Mouse (Mus musculus) WW6 (cell line): ENCODE measurements at regions not wholly inside any gene's neighbourhood (a gene's known extent, or its start where the extent isn't known, plus 50 kb on each side); places are given as distances from the start of the nearest gene placed in this dataset.
A peak's percentile ranks its signal among the peaks of the same experiment; 100 is the strongest.
"Not testable (repeated sequence)": the region's sequence is repeated elsewhere in the genome, so short reads cannot be mapped to it uniquely, and the experiment has no call there.

Experiments used
- DNase-seq: peaks from one replicate; pipeline ENCODE4 v3.0.0-alpha.2; 2013; ENCODE audit warnings: low read depth, low spot score

DNA sequence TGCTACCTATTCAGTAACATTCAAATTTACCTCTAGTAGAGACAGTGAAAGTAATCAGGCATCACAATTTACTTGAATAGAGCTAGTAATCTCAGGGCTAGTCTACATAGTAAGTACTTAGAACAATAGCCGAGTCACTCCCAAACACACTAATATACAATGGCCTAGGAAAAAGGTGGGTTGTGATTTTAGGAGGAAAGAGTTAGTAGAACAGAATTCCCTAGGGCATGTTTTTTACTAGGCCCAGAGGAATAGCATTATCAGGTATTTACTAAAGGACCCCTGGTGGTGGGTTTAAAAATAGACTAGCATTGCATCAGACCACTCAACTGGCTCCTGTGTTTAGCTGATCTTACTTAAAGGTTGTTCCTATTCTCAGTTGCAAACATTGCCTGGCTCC is 535.8 kb downstream of the Mat2b start:
- DNase-seq = not testable (repeated sequence)

DNA sequence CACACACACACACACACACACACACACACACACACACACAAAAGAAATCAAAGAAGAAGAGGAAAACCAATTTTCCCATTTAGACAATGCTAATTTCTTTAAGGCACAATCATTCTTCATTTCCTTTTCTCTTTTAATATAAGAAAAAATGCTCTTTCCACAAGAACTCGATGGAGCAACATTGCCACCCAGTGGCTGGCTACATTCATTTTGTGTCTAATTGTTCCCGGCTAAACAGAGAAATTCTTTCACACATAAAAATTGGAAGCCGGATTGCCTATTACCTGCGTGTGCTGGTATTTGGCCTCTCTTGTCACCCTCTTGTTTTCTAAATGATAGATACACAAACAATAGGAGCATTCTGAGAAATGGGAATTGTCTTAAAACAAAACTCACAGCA is 545.7 kb downstream of the Mat2b start:
- peak; percentile 11 for DNase-seq

DNA sequence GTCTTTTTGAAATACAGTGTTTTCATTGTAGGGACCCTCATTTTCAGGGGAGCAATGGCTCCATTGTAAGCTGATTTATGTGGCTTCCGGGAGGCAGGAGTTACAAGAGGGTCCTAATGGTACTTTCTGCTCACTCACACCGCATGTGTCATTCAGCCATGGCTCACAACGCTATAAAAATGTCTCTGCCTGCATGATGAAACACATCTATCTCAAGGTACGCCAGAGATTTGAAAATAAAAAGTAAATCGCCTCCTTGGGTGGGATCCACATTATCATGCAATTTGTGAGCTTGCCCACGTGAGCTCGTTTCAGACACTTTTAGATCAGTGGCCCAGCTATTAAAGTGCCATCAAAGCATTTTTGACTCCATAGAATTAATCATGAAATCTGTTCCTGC is 557.2 kb downstream of the Mat2b start:
- DNase-seq = no peak

DNA sequence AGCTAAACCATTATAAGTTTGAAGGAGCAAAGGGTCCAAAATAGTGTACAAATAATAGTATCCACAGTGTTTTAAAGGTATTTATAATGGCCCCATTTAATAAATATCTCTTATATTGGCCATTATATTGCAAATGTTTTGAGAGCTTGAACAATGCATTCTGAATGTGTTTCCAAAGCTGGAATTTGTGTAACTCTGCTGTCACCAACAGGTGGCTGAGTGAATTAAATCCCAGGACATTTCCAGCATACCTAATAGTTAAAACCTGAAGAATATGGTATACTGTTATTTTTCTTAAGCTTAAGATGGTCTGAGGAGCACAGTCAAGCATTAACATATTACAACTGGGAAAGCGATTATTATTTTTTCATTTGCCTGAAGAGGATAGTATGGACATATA is 592.4 kb downstream of the Mat2b start:
- DNase-seq = no peak

DNA sequence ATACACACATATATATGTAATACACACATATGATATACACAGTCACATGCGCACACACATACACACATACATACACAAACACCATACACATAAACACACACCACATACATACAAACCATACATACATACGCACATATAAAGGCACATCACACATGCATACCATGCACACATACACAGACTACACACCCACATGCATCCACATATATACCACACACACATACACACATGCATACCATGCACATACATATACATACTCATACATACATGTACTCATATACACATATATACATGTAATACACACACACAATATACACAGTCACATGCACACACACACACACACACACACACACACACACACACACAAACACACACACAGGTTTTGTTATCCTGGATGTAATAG is 620.7 kb downstream of the Mat2b start:
- no peak for DNase-seq

DNA sequence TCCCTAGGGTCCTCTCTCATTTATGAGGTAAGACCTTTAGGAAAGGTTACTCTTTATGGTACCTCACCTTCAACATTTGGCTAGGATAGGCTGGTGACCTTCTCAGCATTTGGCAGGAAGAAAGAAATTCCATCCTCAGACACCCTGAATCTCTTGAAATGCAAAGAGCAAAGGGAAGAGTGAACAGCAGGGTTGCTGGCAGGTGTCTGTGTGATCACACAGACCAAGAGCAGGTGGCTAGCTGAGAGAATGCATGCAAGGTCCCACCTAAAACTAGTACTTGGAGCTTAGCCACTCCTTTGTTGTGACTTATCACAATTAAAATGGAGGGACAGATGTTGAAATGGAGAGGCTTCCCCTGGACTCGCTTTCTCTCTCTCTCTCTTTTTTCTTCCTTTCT is 644.5 kb downstream of the Mat2b start:
- peak; percentile 39 for DNase-seq

DNA sequence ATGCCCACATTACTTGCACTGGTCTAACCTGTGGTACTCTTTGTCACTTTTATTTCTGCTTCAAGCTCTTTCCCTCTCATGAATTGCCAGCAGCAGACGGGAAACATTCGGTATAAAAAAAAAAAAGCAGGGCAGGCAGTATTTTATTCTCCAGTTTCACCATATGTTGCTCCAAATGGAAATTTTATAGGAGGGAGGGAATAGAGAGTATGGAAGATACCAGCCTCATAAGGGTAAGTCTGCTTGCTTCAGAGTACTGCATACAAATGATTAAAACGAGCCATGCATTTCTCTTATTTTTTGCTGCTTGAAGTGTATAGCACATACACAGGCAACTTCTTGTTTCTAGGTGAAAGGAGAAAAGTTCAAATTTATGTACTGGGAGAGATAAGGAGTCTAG is 667.5 kb downstream of the Mat2b start:
- DNase-seq = no peak

DNA sequence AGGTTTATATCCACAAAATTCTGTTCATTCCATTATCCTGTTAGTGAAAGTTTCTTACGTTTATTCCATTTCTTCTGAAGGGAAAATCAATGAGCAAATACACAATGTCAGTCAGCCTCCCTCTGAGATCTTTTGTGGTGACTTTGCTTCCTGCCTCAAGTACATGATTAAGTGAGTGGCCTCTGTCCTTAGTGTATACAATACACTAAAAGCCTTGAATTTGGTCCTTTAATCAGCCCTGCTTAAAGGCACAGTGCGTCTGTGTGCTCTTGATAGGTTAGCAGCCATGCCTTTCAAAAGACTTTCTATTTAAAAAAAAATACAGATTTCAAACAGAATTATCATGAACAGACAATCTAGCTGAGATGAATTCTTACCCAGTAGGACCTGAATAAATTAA is 695.5 kb downstream of the Mat2b start:
- DNase-seq = no peak

DNA sequence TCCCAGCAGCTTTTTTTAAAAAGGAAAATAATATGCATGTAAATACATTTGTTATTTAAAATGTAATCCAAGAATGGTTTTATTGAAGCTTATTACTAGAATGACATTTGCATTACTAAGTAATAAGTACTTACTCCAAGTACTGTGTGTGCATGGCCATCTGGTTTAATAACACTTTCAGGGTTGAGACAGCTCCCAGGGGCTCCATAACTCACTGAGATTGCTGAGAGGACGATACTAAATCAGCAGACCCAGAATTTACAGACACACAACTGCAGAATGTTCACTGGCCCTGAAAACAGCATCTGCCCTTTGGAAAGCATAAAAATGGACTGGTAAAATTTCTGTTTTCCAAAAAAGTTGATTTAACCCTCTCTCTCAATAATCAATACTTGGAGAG is 696.4 kb downstream of the Mat2b start:
- DNase-seq = no peak

DNA sequence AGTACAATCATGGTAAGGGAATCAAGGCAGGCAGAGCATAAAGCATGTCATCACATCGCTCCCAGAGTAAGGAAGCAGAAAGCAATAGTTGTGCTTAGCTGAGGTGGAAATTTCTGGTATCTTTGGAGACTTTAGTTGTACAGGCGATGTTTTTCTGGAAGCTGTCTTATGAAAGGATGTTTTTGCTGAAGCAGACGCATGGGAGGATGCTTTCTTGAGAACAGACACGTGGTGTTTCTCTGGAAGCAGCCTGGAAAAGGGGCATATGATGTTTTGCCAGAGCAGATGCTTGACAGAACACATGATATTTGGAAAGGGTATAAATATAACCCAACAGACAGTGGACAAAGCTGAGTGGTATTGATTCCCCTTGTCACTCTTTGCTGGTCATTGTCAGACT is 722.4 kb downstream of the Mat2b start:
- no peak for DNase-seq

DNA sequence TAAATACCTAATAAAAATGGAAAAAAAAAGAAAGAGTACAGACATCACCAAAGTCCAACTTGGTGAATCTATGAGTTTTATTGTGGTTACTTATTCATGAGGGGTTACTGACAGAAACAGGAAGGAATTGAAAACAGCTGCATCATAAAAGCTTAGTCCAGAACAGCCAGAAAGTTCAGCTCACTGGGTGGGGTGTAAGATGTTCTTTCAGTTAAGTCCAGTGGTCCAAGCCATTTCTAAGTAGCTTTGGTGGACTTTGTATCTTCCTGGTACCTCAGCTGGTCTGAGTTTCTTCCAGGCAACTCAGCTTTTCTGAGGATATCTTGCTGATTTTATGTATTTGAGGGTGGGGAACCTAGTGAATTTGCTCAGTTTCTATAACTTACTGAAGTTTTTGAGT is 731.3 kb downstream of the Mat2b start:
- no peak for DNase-seq

DNA sequence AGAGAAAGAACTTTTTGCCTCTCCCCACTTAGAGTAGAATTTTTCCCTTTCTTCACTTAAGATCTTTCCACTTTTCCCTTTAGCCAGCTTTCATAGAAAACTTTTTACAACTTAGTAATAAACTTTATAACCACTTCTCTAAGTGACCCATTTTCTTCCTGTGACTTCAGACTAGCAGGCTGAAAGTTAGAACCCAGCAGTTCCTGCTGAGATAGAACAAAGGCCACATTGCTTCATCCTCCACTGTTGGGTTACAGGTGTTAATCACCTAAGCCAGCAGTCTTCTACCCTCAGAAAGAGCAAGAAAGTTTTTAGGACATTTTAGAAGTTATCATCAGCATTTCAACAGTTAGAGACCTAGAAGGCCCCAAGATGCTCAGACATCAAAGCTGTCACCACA is 740.6 kb downstream of the Mat2b start:
- no peak for DNase-seq

DNA sequence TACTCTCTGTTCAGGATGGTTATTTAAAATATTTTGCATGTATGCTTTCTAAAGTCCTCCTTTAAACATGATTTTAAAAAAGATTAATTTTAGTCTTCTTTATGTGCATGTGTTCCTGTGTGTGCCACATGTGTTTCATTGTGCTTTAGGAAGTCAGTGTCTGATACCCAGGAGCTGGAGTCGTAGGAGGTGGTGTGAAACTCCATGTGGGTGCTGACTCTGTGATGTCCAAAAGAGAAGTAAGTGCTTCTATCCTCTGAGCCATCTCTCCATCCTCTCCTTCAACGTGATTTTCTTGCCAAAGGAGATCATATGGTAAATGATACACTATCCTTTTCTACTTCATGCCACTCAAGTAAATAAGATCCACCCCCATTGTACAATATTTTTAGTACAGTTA is 750.8 kb downstream of the Mat2b start:
- no peak for DNase-seq

DNA sequence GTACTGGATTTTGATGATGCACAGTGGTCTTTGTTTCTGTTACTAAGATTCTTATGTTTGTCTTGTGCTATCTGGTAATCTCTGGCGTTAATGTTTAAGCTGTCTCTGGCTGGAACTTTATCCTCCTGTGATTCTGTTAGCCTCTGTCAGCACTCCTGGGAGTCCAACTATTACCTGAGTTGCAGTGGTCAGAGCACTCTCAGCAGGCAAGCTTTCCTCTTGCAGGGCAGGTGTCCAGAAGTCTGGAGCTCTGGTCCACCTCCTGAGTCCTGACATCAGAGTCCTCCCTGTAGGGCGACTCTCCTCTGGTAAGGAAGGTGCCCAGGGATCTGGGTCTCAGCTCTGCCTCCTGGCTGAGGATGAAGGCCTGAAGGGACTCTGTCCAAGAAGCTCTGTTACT is 760.8 kb downstream of the Mat2b start:
- no peak for DNase-seq

DNA sequence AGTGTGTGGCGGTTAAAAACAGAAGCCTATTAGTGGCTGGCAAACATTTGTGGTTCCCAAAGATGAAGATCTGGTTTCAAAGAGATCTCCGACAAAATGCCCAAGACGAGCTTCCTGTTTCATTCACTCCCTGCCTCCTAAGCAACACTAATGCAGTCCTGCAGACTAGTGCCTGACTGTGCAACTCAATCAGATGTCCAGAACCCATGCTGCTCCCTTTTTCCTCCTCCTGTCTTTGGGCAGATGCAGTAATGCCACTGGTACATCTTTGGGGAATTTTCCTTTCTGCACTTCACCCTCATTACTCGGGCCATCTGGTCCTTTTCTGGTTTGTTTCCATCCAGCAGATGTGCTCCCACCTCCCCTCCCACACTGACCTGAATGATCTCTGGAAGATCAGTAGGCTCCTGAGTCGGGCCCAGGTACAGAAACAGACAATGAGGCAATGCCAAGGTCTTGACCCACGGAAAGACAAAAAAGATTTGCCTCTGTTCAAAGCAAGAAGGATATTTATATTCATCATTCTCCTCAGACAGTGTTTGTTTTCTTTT is 771.0 kb downstream of the Mat2b start:
- DNase-seq = no peak

DNA sequence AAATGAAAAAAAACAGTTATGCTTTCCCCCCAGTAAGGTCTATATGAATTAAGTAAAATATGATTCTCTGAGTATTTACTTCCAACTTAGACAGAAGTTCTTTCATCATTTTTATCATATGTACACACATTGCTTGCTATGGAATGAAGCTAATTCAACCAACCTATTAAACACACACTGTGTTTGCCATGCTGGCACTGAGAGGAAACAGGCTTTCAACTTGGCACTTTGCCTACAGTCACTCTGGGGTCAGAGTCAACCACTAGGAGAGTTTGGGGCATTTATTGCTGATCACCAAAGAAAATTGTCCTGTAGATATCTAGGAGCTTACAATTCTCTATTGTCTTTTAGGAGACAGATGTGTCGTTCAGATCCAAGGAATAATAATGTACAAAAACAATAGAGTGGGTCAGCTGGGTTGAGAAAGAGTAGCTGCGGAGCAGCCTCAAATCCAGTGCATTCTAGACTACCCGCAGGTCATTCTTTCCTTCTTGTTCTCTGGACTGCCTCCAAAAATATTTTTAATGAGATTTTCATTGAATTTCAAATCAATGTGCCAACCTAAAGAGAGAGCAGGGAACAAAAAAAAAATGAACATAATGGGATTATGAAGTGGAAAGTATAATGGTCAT is 777.2 kb downstream of the Mat2b start:
- DNase-seq = no peak

DNA sequence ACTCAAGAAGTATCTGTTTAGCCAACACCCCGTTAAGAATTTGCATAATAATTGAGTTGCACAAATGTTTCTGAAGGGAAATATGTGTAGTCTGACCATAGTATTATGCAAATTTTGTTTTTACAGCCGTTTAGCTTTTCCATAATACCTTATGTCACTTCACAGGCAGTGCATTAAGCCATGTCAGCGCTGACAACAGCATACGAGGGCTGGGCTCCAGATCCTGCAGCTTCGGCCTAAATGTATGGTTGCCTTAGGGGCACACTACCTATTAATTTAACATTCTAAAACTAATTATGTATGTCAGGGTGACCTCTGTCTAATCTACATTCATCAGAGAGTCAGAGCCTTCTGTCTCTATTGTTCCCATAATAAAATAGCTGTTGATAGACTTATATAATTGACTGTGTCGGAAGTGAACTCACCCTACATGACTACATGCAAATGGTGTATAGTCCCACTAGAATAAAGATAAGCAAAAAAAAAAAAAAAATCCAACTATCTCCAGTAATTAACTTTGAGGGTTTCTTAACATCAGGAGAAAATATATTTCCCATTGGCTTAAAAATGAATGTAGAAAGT is 795.3 kb downstream of the Mat2b start:
- no peak for DNase-seq

DNA sequence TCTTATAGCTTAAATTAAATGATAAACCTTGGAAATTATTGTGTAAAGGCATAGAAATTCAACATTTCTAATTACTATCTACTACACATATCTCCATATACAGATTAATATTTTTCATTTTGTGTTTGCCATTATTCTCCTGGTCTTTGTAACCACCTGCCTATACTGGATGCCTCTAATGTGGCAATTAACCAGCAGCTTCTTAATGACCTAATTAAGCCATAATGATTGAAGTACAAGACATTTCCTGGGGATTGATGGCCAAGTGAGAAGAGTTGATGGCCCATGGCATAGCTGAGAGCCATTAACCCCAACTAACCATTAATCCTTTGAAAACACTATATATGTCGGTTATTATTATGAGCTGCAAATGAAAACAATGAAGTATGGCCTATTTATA is 811.7 kb downstream of the Mat2b start:
- DNase-seq = no peak

DNA sequence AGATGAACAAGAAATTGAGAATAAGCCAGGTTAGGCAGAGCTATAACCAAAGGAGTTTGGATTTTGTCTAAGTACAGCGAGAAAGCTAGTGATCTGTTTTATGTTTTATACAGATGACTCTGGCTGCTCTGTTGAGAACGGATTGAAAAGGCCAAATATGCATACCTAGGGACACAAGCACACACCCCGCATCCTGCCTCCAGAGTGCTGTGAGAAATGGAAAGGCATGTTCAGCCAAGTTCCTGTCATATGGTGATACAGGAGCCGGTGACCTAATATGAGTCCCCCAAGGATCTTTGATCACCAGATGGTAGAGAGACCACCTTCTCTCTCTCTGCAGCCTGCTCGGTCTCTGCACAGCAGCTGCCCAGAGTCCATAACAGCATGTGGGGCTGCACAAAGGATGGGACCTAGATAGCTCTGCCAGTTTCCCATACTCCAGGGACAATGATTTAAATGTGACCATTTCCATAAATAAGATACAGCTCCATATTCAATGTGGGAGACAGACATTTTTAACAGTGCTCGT is 826.5 kb downstream of the Mat2b start:
- no peak for DNase-seq
